Mouse (Mus musculus) neutrophil, adult 5-6 weeks (primary cell): ENCODE measurements around the gene Borcs5. TPM values are rescaled to one million over a fixed set of nuclear protein-coding genes. Genes with fewer than 3 reads are reported as not detected.

Experiments used
- ATAC-seq: fragments of 151-379, 151-347 bp; 2 replicates; pipeline ENCODE4 v1.8.0; 2017; ENCODE audit warnings: mild to moderate bottlenecking, moderate TSS enrichment; ENCODE audit not compliant: insufficient number of reproducible peaks, poor library complexity, low FRiP score, severe bottlenecking; ENCODE audit errors: extremely low read depth
- total RNA-seq: library from RNA; stranded (forward); fragments of 200-1000 nt; gene quantifications from 2 replicates; pipeline ENCODE4 v1.2.3, GENCODE M21; 2017

Gene Borcs5
- total RNA-seq = 7.4 and 8.8 TPM in 2 replicates

- ATAC-seq = no peak
These were observed at the start of gene Borcs5 for GRCm38 (mm10) chr6:134639210-134639609. Borcs5 (plus strand) TSS chr6:134639510.

- ATAC-seq = no peak
These were observed 47.7 kb upstream of the Borcs5 start for GRCm38 (mm10) chr6:134591614-134592013.

- ATAC-seq = 0 out of 2 replicates have a peak, but pooled peaks have one; percentile 16
These were observed 44.5 kb upstream of the Borcs5 start for GRCm38 (mm10) chr6:134594569-134595442.

- no peak for ATAC-seq
These were observed 41.6 kb upstream of the Borcs5 start for GRCm38 (mm10) chr6:134597651-134598229.

GRCm38 (mm10) chr6:134599239-134599638 is 40.1 kb upstream of the Borcs5 start:
- ATAC-seq = no peak

- no peak for ATAC-seq
These were observed 38.2 kb upstream of the Borcs5 start for GRCm38 (mm10) chr6:134601130-134601529.

- no peak for ATAC-seq
These were observed 37.5 kb upstream of the Borcs5 start for GRCm38 (mm10) chr6:134601766-134602165.

- no peak for ATAC-seq
These were observed 36.8 kb upstream of the Borcs5 start for GRCm38 (mm10) chr6:134602371-134603003.

- ATAC-seq = no peak
These were observed 34.1 kb upstream of the Borcs5 start for GRCm38 (mm10) chr6:134605196-134605595.

GRCm38 (mm10) chr6:134606540-134606939 is 32.8 kb upstream of the Borcs5 start:
- ATAC-seq = no peak

- 0 out of 2 replicates have a peak, but pooled peaks have one; percentile 26 for ATAC-seq
These were observed 32.2 kb upstream of the Borcs5 start for GRCm38 (mm10) chr6:134606949-134607746.

- no peak for ATAC-seq
These were observed 28.9 kb upstream of the Borcs5 start for GRCm38 (mm10) chr6:134610380-134610779.

- no peak for ATAC-seq
These were observed 27.4 kb upstream of the Borcs5 start for GRCm38 (mm10) chr6:134611896-134612295.

GRCm38 (mm10) chr6:134614322-134614721 is 25.0 kb upstream of the Borcs5 start:
- ATAC-seq = no peak

- ATAC-seq = peak; percentile 83
These were observed 24.3 kb upstream of the Borcs5 start for GRCm38 (mm10) chr6:134614723-134615648.

GRCm38 (mm10) chr6:134617589-134617988 is 21.7 kb upstream of the Borcs5 start:
- no peak for ATAC-seq

GRCm38 (mm10) chr6:134620129-134620528 is 19.2 kb upstream of the Borcs5 start:
- ATAC-seq = no peak
